Mouse (Mus musculus): ENCODE measurements around the gene Pakap. TPM values are rescaled to one million over a fixed set of nuclear protein-coding genes. Genes with fewer than 3 reads are reported as not detected.

Gene Pakap
- polyA plus RNA-seq, 1 experiment from 2014 or later, result 5.8 TPM

DNA sequence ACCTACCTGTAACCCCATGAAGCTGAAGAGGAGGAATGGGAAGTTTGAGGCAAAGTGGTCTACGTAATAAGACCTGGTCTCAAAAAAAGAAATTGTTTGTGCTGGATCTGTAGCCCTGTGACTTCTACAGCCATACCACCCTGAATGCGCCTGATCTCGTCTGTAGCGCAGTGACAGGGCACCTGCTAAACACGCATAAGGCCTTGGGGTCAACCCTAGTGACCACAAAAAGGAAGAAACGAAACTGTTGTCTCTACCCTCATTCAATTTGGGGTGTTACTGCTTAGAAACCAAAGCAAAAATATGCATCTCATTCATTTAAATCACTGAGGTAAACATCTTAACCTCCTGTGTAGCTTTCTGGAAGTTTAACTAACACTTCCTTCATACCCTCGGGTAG, 136.6 kb downstream of the Pakap start:
- no peak overlapping the region for H3K9ac ChIP-seq (replicated peaks)
- H3K36me3 ChIP-seq, result no peaks in the 10 kb centered on the region
- H3K4me1 ChIP-seq, result no peaks in the 10 kb centered on the region
- H3K27me3 ChIP-seq, result no peaks in the 10 kb centered on the region
- no peak overlapping the region for H3K27ac ChIP-seq (replicated peaks)
- no peak overlapping the region for H3K4me3 ChIP-seq
- 88% methylated on average over 7 of the region's 7 CpGs for WGBS
- ATAC-seq (replicated peaks), result no peak
- H3K9me3 ChIP-seq, result no peaks in the 10 kb centered on the region
- H3K4me2 ChIP-seq (replicated peaks), result no peak overlapping the region

DNA sequence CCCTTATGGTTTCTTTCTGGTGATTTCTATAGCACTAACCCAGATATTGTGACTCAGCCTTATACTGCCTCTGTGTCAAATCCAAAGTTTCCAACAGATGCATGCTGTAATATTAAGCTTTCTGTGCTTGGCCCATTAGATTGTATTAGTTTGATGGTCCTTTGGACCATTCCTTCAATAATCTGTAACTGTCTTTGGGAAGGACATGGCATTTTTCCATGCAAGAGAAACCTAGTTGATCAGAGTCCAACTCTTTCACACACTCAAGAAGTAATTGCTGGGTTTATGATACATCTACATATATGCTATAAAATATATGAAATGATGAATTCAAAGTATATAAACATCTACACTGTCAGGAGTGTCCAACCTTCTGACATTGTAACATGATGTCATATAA, 147.9 kb downstream of the Pakap start:
- H3K27me3 ChIP-seq, result no peaks in the 10 kb centered on the region
- H3K4me3 ChIP-seq, result no peak overlapping the region
- no peaks in the 10 kb centered on the region for H3K4me1 ChIP-seq
- H3K27ac ChIP-seq (replicated peaks), result no peak overlapping the region
- no peak for ATAC-seq (replicated peaks)
- no peaks in the 10 kb centered on the region for H3K9me3 ChIP-seq
- no peak overlapping the region for H3K9ac ChIP-seq (replicated peaks)
- no peaks in the 10 kb centered on the region for H3K36me3 ChIP-seq
- no peak overlapping the region for H3K4me2 ChIP-seq (replicated peaks)

DNA sequence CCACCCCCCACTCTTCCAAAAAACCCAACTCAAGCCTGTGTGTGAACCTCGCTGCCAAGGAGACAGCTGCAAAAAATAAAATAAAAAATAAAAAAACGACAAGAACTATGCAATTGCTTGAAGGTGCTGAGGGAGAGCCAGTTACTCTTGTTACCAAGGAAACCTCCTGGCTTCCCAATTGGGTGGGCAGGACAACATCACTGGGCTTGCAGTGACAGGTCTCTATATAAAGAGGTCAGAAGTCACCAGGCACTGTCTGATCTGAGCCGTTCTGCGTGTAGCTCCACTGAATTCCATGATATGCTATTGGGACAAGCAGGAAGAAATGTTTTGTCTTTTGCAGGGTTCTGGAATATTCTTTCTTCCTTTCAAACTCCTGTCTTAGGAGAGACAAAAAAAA, 148.8 kb downstream of the Pakap start:
- H3K27ac ChIP-seq (replicated peaks), result no peak overlapping the region
- H3K9ac ChIP-seq (replicated peaks), result no peak overlapping the region
- H3K4me3 ChIP-seq, result no peak overlapping the region
- H3K9me3 ChIP-seq, result no peaks in the 10 kb centered on the region
- H3K4me2 ChIP-seq (replicated peaks), result no peak overlapping the region
- WGBS, result 45% methylated on average over 4 of the region's 4 CpGs
- ATAC-seq (replicated peaks), result no peak
- H3K27me3 ChIP-seq, result no peaks in the 10 kb centered on the region
- H3K36me3 ChIP-seq, result no peaks in the 10 kb centered on the region
- no peaks in the 10 kb centered on the region for H3K4me1 ChIP-seq

DNA sequence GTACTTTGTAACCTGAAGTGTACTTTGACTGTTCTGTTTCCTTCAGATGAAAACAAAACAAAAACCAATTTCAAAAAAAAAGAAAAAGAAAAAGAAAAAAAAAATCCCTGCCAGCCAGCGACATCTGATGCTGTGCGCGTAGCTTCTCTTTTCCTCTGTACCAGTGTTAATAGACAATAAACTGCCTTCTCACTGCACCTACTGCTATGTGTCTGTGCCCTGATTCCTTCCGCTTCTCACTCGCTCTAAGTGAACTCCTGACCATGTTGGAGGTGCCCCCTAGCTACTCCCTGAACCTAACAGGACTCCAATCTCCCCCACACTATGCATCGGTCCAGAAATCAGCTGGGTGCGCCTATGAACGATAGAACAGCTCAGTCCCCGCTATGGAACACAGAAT, 149.4 kb downstream of the Pakap start, which contains the start of gene Akap2:
Gene Akap2, plus strand, starts transcription at position 304 of the 400 bp plus-strand sequence.
- no peaks in the 10 kb centered on the region for H3K9me3 ChIP-seq
- no peak within 1 kb of the TSS for H3K4me2 ChIP-seq (replicated peaks)
- no peak for ATAC-seq (replicated peaks)
- no peaks in the 10 kb centered on the region for H3K27me3 ChIP-seq
- H3K4me3 ChIP-seq, result no peak within 1 kb of the TSS
- WGBS, result 84% methylated on average over 9 of the region's 9 CpGs
- H3K9ac ChIP-seq (replicated peaks), result no peak within 1 kb of the TSS
- H3K4me1 ChIP-seq, result no peaks in the 10 kb centered on the region
- H3K36me3 ChIP-seq, result no peaks in the 10 kb centered on the region
- H3K27ac ChIP-seq (replicated peaks), result no peak within 1 kb of the TSS

DNA sequence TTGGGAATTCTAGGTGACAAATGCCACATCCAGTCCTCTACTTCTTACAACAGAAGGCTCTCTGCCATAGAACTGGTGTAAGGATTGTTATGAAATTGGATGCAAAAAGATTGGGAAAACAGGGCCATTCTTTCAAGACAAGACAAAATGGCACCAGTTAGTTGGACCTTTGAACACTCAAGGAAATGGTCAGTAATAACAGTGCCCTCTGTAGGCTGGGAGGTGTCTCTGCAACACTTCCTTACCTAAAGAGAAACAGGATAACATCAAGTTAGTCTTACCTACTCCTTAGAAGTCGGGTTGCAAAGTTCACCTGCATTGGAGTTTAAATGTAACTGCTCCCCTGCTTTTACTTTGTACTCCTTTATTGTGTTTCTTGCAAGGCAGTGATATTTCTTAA, 151.4 kb downstream of the Pakap start:
- H3K27ac ChIP-seq (replicated peaks), result no peak overlapping the region
- no peaks in the 10 kb centered on the region for H3K9me3 ChIP-seq
- H3K4me1 ChIP-seq, result no peaks in the 10 kb centered on the region
- H3K4me2 ChIP-seq (replicated peaks), result no peak overlapping the region
- H3K9ac ChIP-seq (replicated peaks), result no peak overlapping the region
- 93% methylated on average over 1 of the region's 1 CpGs for whole genome bisulfite sequencing
- ATAC-seq (replicated peaks), result no peak
- H3K27me3 ChIP-seq, result no peaks in the 10 kb centered on the region
- no peaks in the 10 kb centered on the region for H3K36me3 ChIP-seq
- H3K4me3 ChIP-seq, result no peak overlapping the region

DNA sequence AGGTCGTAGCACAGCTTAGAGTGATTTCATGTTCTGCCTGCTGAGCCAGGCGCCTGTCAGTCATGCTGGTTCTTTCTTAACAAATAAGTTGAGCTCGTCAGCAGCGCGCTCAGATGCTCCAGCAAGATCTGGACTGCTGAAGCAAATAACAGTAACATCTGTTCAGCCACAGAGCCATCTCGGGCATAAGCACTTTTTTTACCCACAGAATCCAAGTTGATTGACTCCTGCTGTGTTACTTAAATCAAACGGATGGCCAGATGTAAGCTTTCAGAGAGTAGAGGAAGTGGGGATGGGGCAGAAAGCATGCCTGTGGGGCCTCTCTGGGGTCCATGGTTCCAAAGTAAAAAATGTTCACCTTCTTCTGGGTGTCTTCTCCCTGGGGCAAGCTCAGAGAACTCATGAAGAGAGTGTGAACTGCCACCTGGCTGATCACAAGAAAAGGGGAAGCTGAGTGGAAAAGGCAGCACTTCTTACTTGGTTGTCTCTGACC, 152.9 kb downstream of the Pakap start:
- H3K4me1 ChIP-seq, result no peaks in the 10 kb centered on the region
- H3K36me3 ChIP-seq, result no peaks in the 10 kb centered on the region
- H3K27ac ChIP-seq (replicated peaks), result no peak overlapping the region
- ATAC-seq (replicated peaks), result no peak
- no peaks in the 10 kb centered on the region for H3K9me3 ChIP-seq
- H3K27me3 ChIP-seq, result no peaks in the 10 kb centered on the region
- no peak overlapping the region for H3K9ac ChIP-seq (replicated peaks)
- H3K4me2 ChIP-seq (replicated peaks), result no peak overlapping the region
- no peak overlapping the region for H3K4me3 ChIP-seq
- 26% methylated on average over 7 of the region's 7 CpGs for WGBS

DNA sequence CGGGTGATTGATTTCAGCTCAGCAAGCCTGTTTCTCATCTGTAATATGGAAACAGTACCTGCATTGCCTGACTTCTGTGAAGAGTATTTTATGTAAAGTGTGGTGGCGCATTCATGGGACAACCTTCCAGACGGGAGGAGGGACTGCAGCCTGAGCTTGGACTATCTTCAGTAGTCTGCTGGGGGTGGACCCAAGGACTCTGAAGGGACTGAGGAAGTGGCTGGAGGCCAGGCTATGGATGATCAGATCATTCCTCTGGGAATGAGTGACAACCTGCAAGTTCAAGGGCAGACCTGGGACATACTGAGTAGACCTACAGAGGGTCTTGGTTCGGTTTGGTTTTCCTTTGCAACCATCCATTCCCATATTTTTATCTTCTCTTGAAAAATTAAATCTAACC, 154.3 kb downstream of the Pakap start:
- H3K4me1 ChIP-seq, result no peaks in the 10 kb centered on the region
- no peak overlapping the region for H3K9ac ChIP-seq (replicated peaks)
- H3K9me3 ChIP-seq, result no peaks in the 10 kb centered on the region
- no peak overlapping the region for H3K4me2 ChIP-seq (replicated peaks)
- no peak overlapping the region for H3K27ac ChIP-seq (replicated peaks)
- H3K27me3 ChIP-seq, result no peaks in the 10 kb centered on the region
- no peaks in the 10 kb centered on the region for H3K36me3 ChIP-seq
- no peak overlapping the region for H3K4me3 ChIP-seq
- 90% methylated on average over 4 of the region's 4 CpGs for WGBS
- ATAC-seq (replicated peaks), result no peak

DNA sequence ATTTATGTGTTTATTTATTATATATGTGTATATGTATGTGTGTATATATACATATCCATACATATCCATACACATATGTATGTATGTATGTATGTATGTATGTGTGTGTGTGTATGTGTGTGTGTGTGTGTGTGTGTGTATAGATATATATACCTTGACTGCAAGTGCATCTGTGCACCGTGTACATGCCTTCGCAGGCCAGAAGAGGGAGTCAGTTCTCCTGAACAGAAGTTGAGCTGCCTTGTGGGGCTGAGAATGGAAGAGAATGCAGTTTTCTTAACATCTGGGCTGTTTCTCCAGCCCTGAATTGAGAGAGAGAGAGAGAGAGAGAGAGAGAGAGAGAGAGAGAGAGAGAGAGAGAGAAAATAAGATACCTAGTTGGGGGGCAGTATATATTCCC, 155.7 kb downstream of the Pakap start:
- Histone ChIP-seq H3K4me1 (no peaks in the 10 kb centered on the region), H3K9ac (replicated peaks) (no peak overlapping the region), H3K4me2 (replicated peaks) (no peak overlapping the region), H3K9me3 (no peaks in the 10 kb centered on the region), H3K4me3 (no peak overlapping the region), H3K27ac (replicated peaks) (no peak overlapping the region), H3K36me3 (no peaks in the 10 kb centered on the region), H3K27me3 (no peaks in the 10 kb centered on the region)
- no peak for ATAC-seq (replicated peaks)
- 71% methylated on average over 2 of the region's 2 CpGs for WGBS

DNA sequence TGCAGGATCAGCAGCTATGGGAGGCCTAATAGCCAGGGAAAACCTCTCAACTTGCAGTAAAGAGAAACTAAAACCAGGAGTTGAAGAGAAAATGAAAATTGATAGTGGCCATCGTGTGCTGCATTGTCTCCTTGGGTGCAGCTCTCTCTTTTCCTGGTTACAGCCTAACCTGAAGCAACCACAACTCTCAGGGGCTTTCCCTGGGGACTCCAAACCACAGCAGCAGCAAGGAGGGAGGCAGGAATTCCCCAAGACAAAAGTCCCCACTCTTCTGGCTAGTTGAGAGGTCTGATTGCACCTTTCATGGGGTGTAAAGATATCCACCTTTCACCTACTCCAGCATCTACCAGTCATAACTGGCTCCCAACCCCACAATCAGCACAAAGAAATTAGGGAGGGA, 157.6 kb downstream of the Pakap start:
- Histone ChIP-seq H3K4me3 (no peak overlapping the region), H3K27ac (replicated peaks) (no peak overlapping the region), H3K4me1 (no peaks in the 10 kb centered on the region), H3K9ac (replicated peaks) (no peak overlapping the region), H3K27me3 (no peaks in the 10 kb centered on the region), H3K36me3 (no peaks in the 10 kb centered on the region), H3K4me2 (replicated peaks) (no peak overlapping the region), H3K9me3 (no peaks in the 10 kb centered on the region)
- no peak for ATAC-seq (replicated peaks)
- whole genome bisulfite sequencing, result 81% methylated on average over 1 of the region's 1 CpGs

DNA sequence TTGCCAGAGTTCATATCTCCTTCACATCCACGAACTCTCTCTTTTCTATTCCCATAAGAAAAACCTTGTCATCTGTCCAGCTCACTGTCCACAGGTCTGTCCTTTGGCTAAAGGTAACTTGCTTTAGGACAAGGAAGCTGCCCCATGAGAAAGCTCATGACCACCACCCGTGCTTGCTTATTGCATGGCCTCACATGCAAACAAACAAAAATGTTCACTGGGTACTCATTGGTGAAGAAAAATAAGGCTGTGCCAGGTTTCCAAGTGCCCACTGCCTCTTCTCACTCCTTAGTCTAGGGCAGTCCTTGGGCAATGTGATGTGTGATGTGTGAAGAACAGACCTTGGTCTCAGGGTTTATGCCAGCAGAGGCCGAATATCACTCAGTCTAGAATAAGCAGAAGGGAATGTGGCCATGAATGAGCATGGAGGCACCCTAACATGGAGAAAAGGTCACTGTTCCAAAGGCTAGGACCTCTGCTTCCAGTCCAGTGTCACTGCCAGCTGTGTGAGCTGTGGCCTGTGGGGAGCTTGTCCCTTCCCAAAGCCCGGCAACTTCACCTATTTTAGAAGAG, 160.7 kb downstream of the Pakap start:
- H3K27ac ChIP-seq (replicated peaks), result no peak overlapping the region
- no peak for ATAC-seq (replicated peaks)
- H3K27me3 ChIP-seq, result no peaks in the 10 kb centered on the region
- 92% methylated on average over 4 of the region's 4 CpGs for WGBS
- no peak overlapping the region for H3K4me2 ChIP-seq (replicated peaks)
- H3K4me1 ChIP-seq, result no peaks in the 10 kb centered on the region
- no peaks in the 10 kb centered on the region for H3K9me3 ChIP-seq
- no peak overlapping the region for H3K9ac ChIP-seq (replicated peaks)
- H3K36me3 ChIP-seq, result no peaks in the 10 kb centered on the region
- no peak overlapping the region for H3K4me3 ChIP-seq

DNA sequence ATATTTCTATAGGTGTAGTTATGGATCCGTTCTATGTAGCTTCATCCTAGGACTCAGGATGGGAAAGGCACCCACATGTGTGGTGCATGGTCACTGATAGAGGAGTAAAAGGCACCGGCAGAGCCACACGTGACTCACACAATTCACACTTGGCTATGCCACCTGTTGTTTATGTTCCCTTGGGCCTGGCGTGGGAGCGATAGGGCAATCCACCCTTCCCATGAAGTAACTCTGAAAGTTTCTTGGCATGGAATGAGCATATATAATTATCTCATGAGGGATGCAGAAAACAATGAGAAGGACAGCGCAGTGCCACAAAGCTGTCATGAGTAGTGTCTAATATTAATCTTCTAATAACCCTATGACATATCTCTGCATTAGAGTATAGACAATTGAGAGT, 162.1 kb downstream of the Pakap start:
- H3K36me3 ChIP-seq, result no peaks in the 10 kb centered on the region
- no peak overlapping the region for H3K4me3 ChIP-seq
- no peaks in the 10 kb centered on the region for H3K4me1 ChIP-seq
- no peak for ATAC-seq (replicated peaks)
- no peak overlapping the region for H3K27ac ChIP-seq (replicated peaks)
- H3K9me3 ChIP-seq, result no peaks in the 10 kb centered on the region
- H3K27me3 ChIP-seq, result no peaks in the 10 kb centered on the region
- 85% methylated on average over 6 of the region's 6 CpGs for WGBS
- no peak overlapping the region for H3K4me2 ChIP-seq (replicated peaks)
- no peak overlapping the region for H3K9ac ChIP-seq (replicated peaks)

DNA sequence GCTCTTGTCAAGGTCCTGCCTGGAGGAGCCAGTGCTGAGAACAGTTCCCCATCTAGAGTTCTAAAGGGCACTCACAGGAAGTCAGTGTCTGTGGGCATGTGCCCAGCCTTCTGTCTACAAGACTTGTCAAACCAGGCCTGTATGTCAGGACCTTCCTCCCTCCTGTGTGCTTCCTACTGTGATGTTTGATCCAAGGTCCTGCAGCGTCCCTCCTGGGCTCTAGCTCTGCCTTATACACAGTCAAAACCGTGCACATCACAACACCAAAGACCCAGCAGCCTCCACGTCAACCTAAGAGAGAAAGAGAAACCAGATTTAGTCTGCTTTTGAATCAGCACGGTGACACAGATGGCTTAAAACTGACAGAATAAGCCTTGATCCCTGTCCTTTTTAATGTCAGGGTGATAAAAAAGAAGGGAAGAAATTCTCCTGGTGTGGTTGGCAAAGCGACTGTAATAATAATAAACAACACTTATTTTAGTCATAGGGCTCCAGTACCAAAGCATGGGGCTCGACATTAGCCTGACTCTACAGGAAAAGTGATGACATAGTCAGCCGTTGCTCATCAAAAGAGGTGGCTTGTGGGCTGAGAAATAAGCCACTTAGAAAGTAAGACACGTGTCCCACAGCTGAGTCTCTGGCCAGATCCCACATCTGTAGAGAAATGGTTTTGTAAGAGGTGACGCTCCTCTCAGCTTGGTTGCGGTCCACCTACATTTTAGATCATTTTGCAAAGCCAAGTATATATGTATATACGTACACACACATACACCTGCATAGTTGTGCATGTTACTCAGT, 163.0 kb downstream of the Pakap start:
- no peak overlapping the region for H3K27ac ChIP-seq (replicated peaks)
- ATAC-seq (replicated peaks), result no peak
- H3K9me3 ChIP-seq, result no peaks in the 10 kb centered on the region
- no peak overlapping the region for H3K9ac ChIP-seq (replicated peaks)
- no peaks in the 10 kb centered on the region for H3K36me3 ChIP-seq
- no peaks in the 10 kb centered on the region for H3K27me3 ChIP-seq
- 79% methylated on average over 11 of the region's 11 CpGs for WGBS
- H3K4me3 ChIP-seq, result no peak overlapping the region
- H3K4me2 ChIP-seq (replicated peaks), result no peak overlapping the region
- H3K4me1 ChIP-seq, result no peaks in the 10 kb centered on the region

DNA sequence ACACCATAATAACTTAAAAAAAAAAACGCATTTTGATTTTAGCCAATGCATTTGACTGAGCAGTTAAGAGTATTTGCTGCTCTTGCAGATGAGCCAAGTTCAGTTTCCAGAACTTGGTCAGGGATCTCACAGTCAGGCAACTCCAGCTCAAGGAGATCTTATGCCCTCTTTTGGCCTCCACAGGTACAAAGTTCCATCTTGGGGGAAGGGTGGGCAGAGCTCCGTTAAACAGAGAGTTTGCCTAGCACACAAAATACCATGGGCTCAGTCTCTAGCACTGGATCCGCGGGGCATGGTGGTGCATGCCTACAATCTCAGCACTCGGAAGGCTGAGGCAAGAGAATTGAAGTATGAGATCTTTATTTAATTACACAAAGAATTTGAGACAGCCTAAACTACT, 164.4 kb downstream of the Pakap start:
- no peak for ATAC-seq (replicated peaks)
- 85% methylated on average over 5 of the region's 5 CpGs for WGBS
- H3K4me2 ChIP-seq (replicated peaks), result no peak overlapping the region

More for the DNA sequence above, 164.4 kb downstream of the Pakap start:
- Histone ChIP-seq H3K9me3 (no peaks in the 10 kb centered on the region), H3K27ac (replicated peaks) (no peak overlapping the region), H3K4me1 (no peaks in the 10 kb centered on the region), H3K36me3 (no peaks in the 10 kb centered on the region), H3K4me3 (no peak overlapping the region), H3K27me3 (no peaks in the 10 kb centered on the region), H3K9ac (replicated peaks) (no peak overlapping the region)
